Mouse (Mus musculus) liver, embryonic 13.5 days (tissue): Measurements from ENCODE around the gene Bin2. TPM values are rescaled to one million over a fixed set of nuclear protein-coding genes. Genes with fewer than 3 reads are reported as not detected.
"Not testable (repeated sequence)": the region's sequence is repeated elsewhere in the genome, so short reads cannot be mapped to it uniquely, and the experiment has no call there.

Experiments used
- ATAC-seq: fragments of 200-750 bp; cut with Nextera tagmentation; 2 replicates; pipeline ENCODE4 v1.8.0; 2017; ENCODE audit warnings: low read depth, mild to moderate bottlenecking, moderate number of reproducible peaks, moderate library complexity
- DNase-seq: peaks from one replicate; pipeline ENCODE4 v3.0.0; 2022
- H3K27ac ChIP-seq: fragments of 300-500 bp; sonication (generic); 2 replicates; pipeline ENCODE4 v1.5.1; 2015; ENCODE audit warnings: moderate library complexity, mild to moderate bottlenecking, inconsistent platforms
- H3K27me3 ChIP-seq: fragments of 300-500 bp; sonication (generic); 2 replicates; pipeline ENCODE4 v1.6.1; 2015; ENCODE audit warnings: mild to moderate bottlenecking, inconsistent platforms
- H3K36me3 ChIP-seq: fragments of 300-500 bp; sonication (generic); 2 replicates; pipeline ENCODE4 v1.6.1; 2015; ENCODE audit warnings: mild to moderate bottlenecking, inconsistent platforms
- H3K4me1 ChIP-seq: fragments of 300-500 bp; sonication (generic); replicated peaks from 2 replicates; pipeline ENCODE4 v1.6.1; 2015; ENCODE audit warnings: inconsistent platforms
- H3K4me2 ChIP-seq: fragments of 300-500 bp; sonication (generic); 2 replicates; pipeline ENCODE4 v1.6.1; 2015; ENCODE audit warnings: inconsistent platforms, mild to moderate bottlenecking, moderate library complexity
- H3K4me3 ChIP-seq: fragments of 300-500 bp; sonication (generic); replicated peaks from 2 replicates; pipeline ENCODE4 v1.5.1; 2015; ENCODE audit warnings: mild to moderate bottlenecking, inconsistent platforms
- H3K9ac ChIP-seq: fragments of 300-500 bp; sonication (generic); 2 replicates; pipeline ENCODE4 v1.6.1; 2015; ENCODE audit warnings: mild to moderate bottlenecking, inconsistent platforms
- H3K9me3 ChIP-seq: fragments of 300-500 bp; sonication (generic); replicated peaks from 2 replicates; pipeline ENCODE4 v1.6.1; 2016; ENCODE audit warnings: inconsistent platforms
- WGBS: fragments of 180-500 bp; shearing (Covaris S2); methylation state at CpG from one replicate; pipeline ENCODE4 v1.1.7; 2015; ENCODE audit not compliant: insufficient replicate concordance; 5-methylcytosine and 5-hydroxymethylcytosine counted together
- polyA plus RNA-seq: library from polyadenylated mRNA; unstranded; fragments of >200 nt; fragmentation: Nextera tagmentation; extraction: Ambion mirVana; gene quantifications from 2 replicates; pipeline ENCODE4 v1.2.1, GENCODE M21; 2015

The Bin2 gene
- polyA plus RNA-seq, 1 experiment from 2014 or later = 19.7 TPM

- DNase-seq = no peak
- H3K4me2 ChIP-seq = no peak overlapping the region
- ATAC-seq = no peak
Measured at GRCm38 (mm10) chr15:100633341-100633740, 36.0 kb downstream of the Bin2 start.

DNA sequence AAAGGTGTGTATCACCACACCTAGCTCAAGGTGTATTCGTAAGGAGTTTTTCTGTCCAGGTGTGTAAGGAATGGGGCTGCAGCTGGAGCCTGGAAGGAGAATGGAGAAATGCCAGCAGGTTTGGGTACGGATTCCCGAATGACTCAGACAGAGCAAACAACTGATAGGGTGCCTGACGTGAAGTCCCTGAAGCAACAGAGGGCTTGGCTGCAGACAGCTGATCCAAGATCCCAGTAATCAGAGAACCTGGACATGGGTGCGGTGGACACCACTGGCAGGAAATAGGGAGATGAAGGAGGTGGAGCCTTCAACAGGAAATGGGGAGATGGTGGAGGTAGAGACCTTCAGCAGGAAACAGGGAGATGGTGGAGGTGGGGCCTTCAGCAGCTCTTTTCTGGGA is 37.0 kb downstream of the Bin2 start:
- ATAC-seq (no peak), DNase-seq (no peak)

More at GRCm38 (mm10) chr15:100633341-100633740, 36.0 kb downstream of the Bin2 start:
- Histone ChIP-seq H3K9me3 (no peaks in the 10 kb centered on the region), H3K27ac (no peak overlapping the region), H3K36me3 (no peaks in the 10 kb centered on the region), H3K27me3 (peaks cover 55% of the 10 kb centered on the region), H3K9ac (no peak overlapping the region), H3K4me1 (peaks cover 53% of the 10 kb centered on the region), H3K4me3 (no peak overlapping the region)
- 79% methylated on average over 10 of the region's 10 CpGs for WGBS

GRCm38 (mm10) chr15:100631454-100632170 is 37.7 kb downstream of the Bin2 start:
- H3K4me2 ChIP-seq = no peak overlapping the region
- ATAC-seq (no peak), DNase-seq (no peak)
- H3K4me1 ChIP-seq = peaks cover 61% of the 10 kb centered on the region
- peaks cover 37% of the 10 kb centered on the region for H3K27me3 ChIP-seq
- no peaks in the 10 kb centered on the region for H3K9me3 ChIP-seq
- no peak overlapping the region; the same call in 1 of the 2 replicates for H3K27ac ChIP-seq
- no peaks in the 10 kb centered on the region for H3K36me3 ChIP-seq
- H3K4me3 ChIP-seq = no peak overlapping the region
- no peak overlapping the region for H3K9ac ChIP-seq
- WGBS = 35% methylated on average over 12 of the region's 12 CpGs

More for the DNA sequence above, 37.0 kb downstream of the Bin2 start:
- H3K27ac ChIP-seq = no peak overlapping the region
- H3K4me3 ChIP-seq = no peak overlapping the region
- H3K4me2 ChIP-seq = no peak overlapping the region
- peaks cover 45% of the 10 kb centered on the region for H3K27me3 ChIP-seq
- no peaks in the 10 kb centered on the region for H3K36me3 ChIP-seq
- no peak overlapping the region for H3K9ac ChIP-seq
- peaks cover 62% of the 10 kb centered on the region for H3K4me1 ChIP-seq
- H3K9me3 ChIP-seq = no peaks in the 10 kb centered on the region
- 54% methylated on average over 5 of the region's 5 CpGs for WGBS

DNA sequence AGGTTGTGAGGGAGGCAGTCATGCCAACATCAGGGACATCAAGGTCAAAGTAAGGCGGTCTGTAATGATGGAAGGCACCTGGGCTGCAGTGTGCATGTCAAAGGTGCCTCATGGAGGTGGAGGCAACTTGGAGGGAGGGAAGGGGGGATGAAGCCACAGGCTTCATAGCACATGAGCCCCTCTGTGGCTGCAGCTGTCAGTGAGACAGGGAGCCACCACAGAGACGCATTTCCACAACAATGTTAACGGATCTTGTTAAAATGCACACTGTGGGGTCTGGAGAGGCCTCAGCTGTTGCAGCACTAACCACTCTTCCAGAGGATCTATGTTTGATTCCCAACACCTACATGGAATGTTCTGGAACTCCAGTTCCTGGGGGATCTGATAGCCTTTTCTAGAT is 39.2 kb downstream of the Bin2 start:
- Histone ChIP-seq H3K9me3 (no peaks in the 10 kb centered on the region), H3K27me3 (peaks cover 23% of the 10 kb centered on the region), H3K4me1 (peaks cover 50% of the 10 kb centered on the region), H3K4me3 (no peak overlapping the region), H3K27ac (no peak overlapping the region), H3K36me3 (no peaks in the 10 kb centered on the region), H3K4me2 (no peak overlapping the region), H3K9ac (no peak overlapping the region)
- WGBS = 83% methylated on average over 3 of the region's 3 CpGs
- ATAC-seq (no peak), DNase-seq (no peak)

- DNase-seq = no peak
- H3K27ac ChIP-seq = no peak overlapping the region
Measured at GRCm38 (mm10) chr15:100628797-100629196, 40.6 kb downstream of the Bin2 start.

GRCm38 (mm10) chr15:100627774-100628370 is 41.5 kb downstream of the Bin2 start:
- no peak for DNase-seq
- no peak for ATAC-seq
- H3K4me2 ChIP-seq = no peak overlapping the region
- WGBS = 32% methylated on average over 11 of the region's 11 CpGs
- no peak overlapping the region for H3K4me3 ChIP-seq
- H3K36me3 ChIP-seq = no peaks in the 10 kb centered on the region
- 0 out of 2 replicates have a peak, but pooled peaks cover 6% of the 10 kb centered on the region for H3K27me3 ChIP-seq
- no peak overlapping the region for H3K9ac ChIP-seq
- H3K4me1 ChIP-seq = peaks cover 51% of the 10 kb centered on the region
- no peaks in the 10 kb centered on the region for H3K9me3 ChIP-seq
- no peak overlapping the region for H3K27ac ChIP-seq

More at GRCm38 (mm10) chr15:100628797-100629196, 40.6 kb downstream of the Bin2 start:
- Histone ChIP-seq H3K9ac (no peak overlapping the region), H3K4me2 (no peak overlapping the region), H3K27me3 (peaks cover 12% of the 10 kb centered on the region), H3K4me3 (no peak overlapping the region), H3K9me3 (no peaks in the 10 kb centered on the region), H3K36me3 (no peaks in the 10 kb centered on the region), H3K4me1 (peaks cover 50% of the 10 kb centered on the region)
- ATAC-seq = no peak
- WGBS = 42% methylated on average over 7 of the region's 7 CpGs

DNA sequence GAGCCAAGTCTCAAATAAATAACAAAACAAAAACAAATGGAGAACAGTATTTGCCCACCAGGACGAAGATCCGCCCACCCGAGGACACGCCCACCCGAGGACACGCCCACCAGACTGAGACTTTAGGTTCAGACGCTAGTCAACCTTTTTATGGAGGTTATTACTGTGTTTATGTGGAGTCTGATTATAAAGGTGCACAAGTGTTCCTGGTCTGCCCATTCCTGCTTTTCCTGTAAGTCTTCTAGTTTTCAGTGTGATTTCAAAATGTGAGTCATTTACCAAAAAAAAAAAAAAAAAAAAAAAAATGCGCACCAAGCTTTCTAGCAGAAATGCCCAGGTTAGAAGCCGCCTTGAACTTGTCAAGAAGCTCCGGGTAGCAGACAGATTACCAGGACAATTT is 42.1 kb downstream of the Bin2 start:
- H3K27ac ChIP-seq = no peak overlapping the region
- H3K9me3 ChIP-seq = no peaks in the 10 kb centered on the region
- 23% methylated on average over 10 of the region's 10 CpGs for WGBS
- H3K4me2 ChIP-seq = no peak overlapping the region
- H3K27me3 ChIP-seq = 0 out of 2 replicates have a peak, but pooled peaks cover 5% of the 10 kb centered on the region
- no peaks in the 10 kb centered on the region for H3K36me3 ChIP-seq
- ATAC-seq = no peak
- H3K9ac ChIP-seq = no peak overlapping the region
- peaks cover 48% of the 10 kb centered on the region for H3K4me1 ChIP-seq
- H3K4me3 ChIP-seq = no peak overlapping the region
- peak; percentile 39 for DNase-seq

DNA sequence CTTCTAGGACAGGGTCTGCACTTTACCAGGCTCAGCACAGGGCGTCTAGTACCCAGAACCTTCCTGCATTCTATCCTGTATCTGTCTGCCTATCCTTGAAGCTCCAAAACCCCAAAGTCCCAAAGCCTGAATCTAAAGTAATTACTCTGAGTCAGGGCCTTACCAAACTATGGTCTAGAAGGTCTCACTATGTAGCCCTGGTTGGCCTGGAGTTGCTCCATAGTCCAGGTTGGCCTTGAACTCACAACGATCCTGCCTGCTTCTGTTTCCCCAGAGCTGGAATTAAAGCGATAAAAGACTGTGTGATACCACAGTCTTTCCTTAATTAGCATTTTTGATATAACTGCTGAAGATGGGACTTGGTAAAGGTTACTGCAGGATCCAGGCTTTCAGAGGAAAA is 44.9 kb downstream of the Bin2 start:
- H3K27ac ChIP-seq = no peak overlapping the region
- DNase-seq = no peak
- H3K36me3 ChIP-seq = peaks cover 24% of the 10 kb centered on the region
- H3K4me3 ChIP-seq = no peak overlapping the region
- H3K9ac ChIP-seq = no peak overlapping the region
- H3K9me3 ChIP-seq = no peaks in the 10 kb centered on the region
- no peak for ATAC-seq
- 75% methylated on average over 3 of the region's 3 CpGs for WGBS
- H3K4me2 ChIP-seq = no peak overlapping the region
- H3K4me1 ChIP-seq = peaks cover 42% of the 10 kb centered on the region
- no peaks in the 10 kb centered on the region for H3K27me3 ChIP-seq

DNA sequence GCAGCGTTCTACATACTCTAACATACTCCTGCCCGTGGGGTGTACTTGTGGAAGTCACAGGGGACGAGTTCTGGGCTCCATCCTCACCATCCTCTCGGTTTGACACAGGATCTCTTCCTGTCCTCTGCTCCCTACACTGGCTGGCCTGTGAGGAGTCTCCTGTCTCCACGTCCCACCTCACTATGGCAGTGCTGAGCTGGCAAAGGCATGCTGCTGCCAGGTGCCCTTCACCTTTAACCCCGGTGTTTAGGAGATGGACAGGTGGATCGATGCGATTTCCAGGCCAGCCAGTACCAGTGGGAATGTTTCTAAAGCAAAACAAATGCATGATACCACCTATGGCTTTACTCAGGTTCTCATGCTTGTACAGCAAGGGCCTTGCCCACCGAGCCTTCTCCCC is 45.6 kb downstream of the Bin2 start:
- DNase-seq (no peak), ATAC-seq (no peak)
- H3K9me3 ChIP-seq = no peaks in the 10 kb centered on the region
- H3K9ac ChIP-seq = no peak overlapping the region
- no peaks in the 10 kb centered on the region for H3K27me3 ChIP-seq
- no peak overlapping the region for H3K4me2 ChIP-seq
- peaks cover 31% of the 10 kb centered on the region for H3K36me3 ChIP-seq
- peaks cover 42% of the 10 kb centered on the region for H3K4me1 ChIP-seq
- H3K27ac ChIP-seq = no peak overlapping the region
- no peak overlapping the region for H3K4me3 ChIP-seq
- 66% methylated on average over 9 of the region's 9 CpGs for WGBS

DNA sequence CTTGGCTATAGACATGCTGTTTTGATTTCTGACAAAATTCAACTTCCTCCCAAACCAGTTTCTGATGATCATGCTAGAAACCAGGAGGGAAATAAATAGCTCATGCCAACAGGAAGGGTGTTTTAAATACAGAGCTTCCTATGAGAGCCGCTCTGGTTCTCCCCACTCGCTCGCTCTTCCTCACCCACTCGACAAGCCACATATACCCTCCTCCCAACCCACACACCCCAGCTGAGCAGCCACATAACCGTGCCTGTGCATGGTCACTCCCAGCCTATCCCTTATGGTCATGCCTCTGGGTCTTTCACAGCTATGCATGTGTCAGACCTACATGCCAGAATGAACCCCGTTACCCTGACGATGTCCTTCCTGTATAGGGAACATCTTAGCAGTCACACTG is 47.2 kb downstream of the Bin2 start:
- Histone ChIP-seq H3K36me3 (peaks cover 47% of the 10 kb centered on the region), H3K9ac (no peak overlapping the region), H3K4me3 (no peak overlapping the region), H3K4me1 (peaks cover 35% of the 10 kb centered on the region), H3K9me3 (no peaks in the 10 kb centered on the region), H3K4me2 (no peak overlapping the region), H3K27ac (peak overlapping the region; percentile 45), H3K27me3 (no peaks in the 10 kb centered on the region)
- ATAC-seq = no peak
- no peak for DNase-seq
- 58% methylated on average over 7 of the region's 7 CpGs for WGBS

DNA sequence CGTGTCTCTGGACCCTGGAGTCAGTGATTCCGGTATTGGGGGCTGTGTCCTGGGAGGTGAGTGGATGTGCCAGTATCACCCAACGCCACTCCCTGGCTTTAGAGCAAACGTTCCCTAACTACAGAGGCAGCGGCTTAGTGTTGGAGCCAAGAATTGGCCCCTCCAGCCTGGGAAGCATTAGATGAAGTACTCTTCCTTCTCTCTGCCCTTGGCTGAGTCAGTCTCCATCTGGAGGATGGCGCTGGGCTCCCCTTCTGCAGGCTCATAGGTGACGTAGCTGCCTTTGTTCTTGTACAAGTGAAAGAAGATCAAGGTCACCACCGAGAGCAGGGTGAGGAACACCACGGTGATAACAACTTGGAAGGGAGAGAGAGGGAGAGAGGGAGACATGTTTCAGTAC is 47.7 kb downstream of the Bin2 start:
- Histone ChIP-seq H3K4me1 (peaks cover 35% of the 10 kb centered on the region), H3K36me3 (peaks cover 51% of the 10 kb centered on the region), H3K27ac (peak overlapping the region; percentile 39; the same call in 1 of the 2 replicates)
- not testable (repeated sequence) for H3K4me3 ChIP-seq, H3K9ac ChIP-seq, DNase-seq, H3K27me3 ChIP-seq, H3K9me3 ChIP-seq, ATAC-seq, H3K4me2 ChIP-seq
- WGBS = 70% methylated on average over 9 of the region's 9 CpGs

- Histone ChIP-seq H3K9ac (no peak overlapping the region), H3K4me1 (peaks cover 42% of the 10 kb centered on the region), H3K4me3 (no peak overlapping the region), H3K4me2 (no peak overlapping the region), H3K36me3 (peaks cover 51% of the 10 kb centered on the region), H3K27me3 (no peaks in the 10 kb centered on the region), H3K27ac (no peak overlapping the region), H3K9me3 (no peaks in the 10 kb centered on the region)
- 89% methylated on average over 7 of the region's 7 CpGs for WGBS
- ATAC-seq (no peak), DNase-seq (no peak)
Measured at GRCm38 (mm10) chr15:100619200-100619599, 50.2 kb downstream of the Bin2 start.
